Mouse (Mus musculus) heart, postnatal 0 days (tissue): ENCODE measurements around the gene Dmbt1.

Experiments used
- CTCF ChIP-seq: IDR thresholded peaks from 2 replicates; pipeline ENCODE4 v1.5.1; 2016; ENCODE audit warnings: antibody characterized with exemption, control low read depth, low read depth
- EP300 ChIP-seq: IDR thresholded peaks from 2 replicates; pipeline ENCODE4 v1.6.1; 2016; ENCODE audit warnings: antibody characterized with exemption, low read depth

DNA sequence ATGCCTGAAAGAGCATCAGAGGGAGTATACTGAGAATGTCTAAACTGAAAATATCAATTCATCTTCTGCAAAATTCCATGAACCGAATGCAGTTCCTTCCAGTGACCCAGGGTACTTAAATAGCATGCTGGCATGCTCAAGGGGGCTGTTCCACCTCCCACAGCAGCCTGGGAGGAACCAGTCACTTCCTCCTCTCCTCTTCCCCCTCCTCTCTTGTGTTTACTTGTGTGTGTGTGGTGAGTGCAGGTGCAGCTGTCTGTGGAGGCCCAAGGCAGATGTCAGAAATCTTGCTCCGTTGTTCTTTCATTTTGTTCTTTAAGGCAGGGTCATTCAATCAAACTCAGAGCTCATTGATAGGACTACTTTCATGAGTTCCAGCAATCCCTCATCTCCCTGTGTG is 137.2 kb downstream of the Dmbt1 start:
- TF ChIP-seq EP300 (no peak), CTCF (no peak)
